Mouse (Mus musculus) CH12.LX (cell line): Measurements from ENCODE around the gene Adgrl3. TPM values are rescaled to one million over a fixed set of nuclear protein-coding genes. Genes with fewer than 3 reads are reported as not detected.

ENCODE experiments used
- DNase-seq: peaks from one replicate; pipeline ENCODE4 v3.0.0-alpha.2; 2013; ENCODE audit errors: extremely low read depth
- H3K27ac ChIP-seq: 2 replicates; pipeline ENCODE4 v1.5.1; 2012; ENCODE audit warnings: low read depth, mild to moderate bottlenecking, control low read depth, moderate library complexity; ENCODE audit not compliant: insufficient read depth
- H3K27me3 ChIP-seq: replicated peaks from 2 replicates; pipeline ENCODE3; 2012; ENCODE audit warnings: inconsistent platforms
- H3K36me3 ChIP-seq, 2 experiments: replicated peaks in 1 of 2; 2 replicates each; pipeline versions ENCODE3 to v1.6.1; 2012; ENCODE audit warnings: inconsistent platforms in 1 of 2, low read length in 1 of 2, mild to moderate bottlenecking in 1 of 2, mixed read lengths in 1 of 2, moderate library complexity in 1 of 2; ENCODE audit not compliant: control insufficient read depth in 1 of 2, insufficient read depth in 1 of 2
- H3K4me1 ChIP-seq, 2 experiments: 2 replicates each; pipeline ENCODE4 v1.6.1; 2012; ENCODE audit warnings: inconsistent platforms in 1 of 2, moderate library complexity in 1 of 2; ENCODE audit not compliant: insufficient read depth in 2 of 2, control insufficient read depth in 1 of 2
- H3K4me2 ChIP-seq: 2 replicates; pipeline ENCODE4 v1.6.1; 2012; ENCODE audit warnings: low read depth, mild to moderate bottlenecking, control low read depth; ENCODE audit not compliant: poor library complexity, insufficient read depth, severe bottlenecking
- H3K4me3 ChIP-seq, 3 experiments: fragments of 150-350 bp in 1 of 3; sonication (generic) in 1 of 3; replicated peaks in 1 of 3; 2 replicates each; pipeline versions ENCODE3 to v1.5.1; 2011 to 2012; ENCODE audit warnings: low read depth in 2 of 3, low read length in 2 of 3, mild to moderate bottlenecking in 2 of 3, moderate library complexity in 2 of 3, control low read depth in 1 of 3, improper control_type of control experiment in 1 of 3, inconsistent platforms in 1 of 3, mixed read lengths in 1 of 3; ENCODE audit not compliant: poor library complexity in 1 of 3
- H3K79me2 ChIP-seq: replicated peaks from 2 replicates; pipeline ENCODE4 v1.6.1; 2012; ENCODE audit warnings: mild to moderate bottlenecking, moderate library complexity; ENCODE audit not compliant: control insufficient read depth, poor library complexity, insufficient read depth, severe bottlenecking; ENCODE audit errors: extremely low read depth
- H3K9ac ChIP-seq: 2 replicates; pipeline ENCODE4 v1.6.1; 2012; ENCODE audit warnings: low read depth, mild to moderate bottlenecking, control low read depth, moderate library complexity; ENCODE audit not compliant: insufficient read depth
- H3K9me3 ChIP-seq: replicated peaks from 2 replicates; pipeline ENCODE3; 2012; ENCODE audit warnings: low read length, inconsistent platforms, mixed read lengths
- BHLHE40 ChIP-seq: IDR thresholded peaks from 2 replicates; pipeline ENCODE4 v1.6.1; 2011; ENCODE audit warnings: mild to moderate bottlenecking, low read depth, low read length, improper control_type of control experiment
- CHD1 ChIP-seq: IDR thresholded peaks from 2 replicates; pipeline ENCODE4 v1.6.1; 2012; ENCODE audit warnings: low read depth, low read length, improper control_type of control experiment, inconsistent platforms
- CHD2 ChIP-seq: IDR thresholded peaks from 2 replicates; pipeline ENCODE4 v1.6.1; 2011; ENCODE audit warnings: low read length, improper control_type of control experiment
- EP300 ChIP-seq: IDR thresholded peaks from 2 replicates; pipeline ENCODE4 v1.6.1; 2011; ENCODE audit warnings: low read length, improper control_type of control experiment
- ETS1 ChIP-seq: conservative IDR thresholded peaks from 2 replicates; pipeline ENCODE4 v1.6.1; 2012; ENCODE audit warnings: low read depth, mild to moderate bottlenecking, inconsistent platforms, low read length, improper control_type of control experiment, moderate library complexity
- GABPA ChIP-seq: IDR thresholded peaks from 2 replicates; pipeline ENCODE4 v1.6.1; 2012; ENCODE audit warnings: low read depth, low read length, improper control_type of control experiment, inconsistent platforms; ENCODE audit not compliant: insufficient replicate concordance
- HCFC1 ChIP-seq: IDR thresholded peaks from 2 replicates; pipeline ENCODE4 v1.6.1; 2012; ENCODE audit warnings: low read depth, mild to moderate bottlenecking, inconsistent platforms, low read length, improper control_type of control experiment
- JUN ChIP-seq: IDR thresholded peaks from 2 replicates; pipeline ENCODE4 v1.6.1; 2011; ENCODE audit warnings: low read depth, mild to moderate bottlenecking, low read length, improper control_type of control experiment, moderate library complexity; ENCODE audit not compliant: insufficient read depth
- JUND ChIP-seq: conservative IDR thresholded peaks from 2 replicates; pipeline ENCODE4 v1.6.1; 2011; ENCODE audit warnings: low read depth, low read length, improper control_type of control experiment
- KAT2A ChIP-seq: IDR thresholded peaks from 2 replicates; pipeline ENCODE4 v1.6.1; 2012; ENCODE audit warnings: low read length, improper control_type of control experiment, inconsistent platforms; ENCODE audit not compliant: insufficient replicate concordance
- MAFK ChIP-seq: IDR thresholded peaks from 2 replicates; pipeline ENCODE4 v1.6.1; 2011; ENCODE audit warnings: low read length, improper control_type of control experiment; ENCODE audit not compliant: insufficient replicate concordance
- MAX ChIP-seq: IDR thresholded peaks from 2 replicates; pipeline ENCODE4 v1.6.1; 2011; ENCODE audit warnings: low read length, improper control_type of control experiment
- MEF2A ChIP-seq: IDR thresholded peaks from 2 replicates; pipeline ENCODE4 v1.6.1; 2014; ENCODE audit warnings: low read depth, mild to moderate bottlenecking, inconsistent platforms, low read length, improper control_type of control experiment, borderline replicate concordance
- MXI1 ChIP-seq: IDR thresholded peaks from 2 replicates; pipeline ENCODE4 v1.6.1; 2011; ENCODE audit warnings: mild to moderate bottlenecking, low read depth, low read length, improper control_type of control experiment
- NELFE ChIP-seq: IDR thresholded peaks from 2 replicates; pipeline ENCODE4 v1.6.1; 2011; ENCODE audit warnings: low read depth, low read length, improper control_type of control experiment
- NRF1 ChIP-seq: IDR thresholded peaks from 2 replicates; pipeline ENCODE4 v1.6.1; 2014; ENCODE audit warnings: low read depth, mild to moderate bottlenecking, inconsistent platforms, low read length, improper control_type of control experiment, moderate library complexity
- PAX5 ChIP-seq: IDR thresholded peaks from 2 replicates; pipeline ENCODE4 v1.6.1; 2012; ENCODE audit warnings: low read length, inconsistent platforms, mixed read lengths
- POLR2AphosphoS2 ChIP-seq: IDR thresholded peaks from 2 replicates; pipeline ENCODE4 v1.6.1; 2011; ENCODE audit warnings: low read depth, low read length, improper control_type of control experiment
- RAD21 ChIP-seq: IDR thresholded peaks from 2 replicates; pipeline ENCODE4 v1.6.1; 2011; ENCODE audit warnings: low read depth, mild to moderate bottlenecking, low read length, improper control_type of control experiment, moderate library complexity
- RCOR1 ChIP-seq: conservative IDR thresholded peaks from 2 replicates; pipeline ENCODE4 v1.6.1; 2012; ENCODE audit warnings: low read depth, mild to moderate bottlenecking, inconsistent platforms, low read length, improper control_type of control experiment
- SMC3 ChIP-seq: IDR thresholded peaks from 2 replicates; pipeline ENCODE4 v1.6.1; 2011; ENCODE audit warnings: low read depth, low read length, improper control_type of control experiment
- TBP ChIP-seq: conservative IDR thresholded peaks from 2 replicates; pipeline ENCODE4 v1.6.1; 2011; ENCODE audit warnings: low read depth, low read length, improper control_type of control experiment
- UBTF ChIP-seq: IDR thresholded peaks from 2 replicates; pipeline ENCODE4 v1.6.1; 2012; ENCODE audit warnings: low read depth, mild to moderate bottlenecking, inconsistent platforms, low read length, improper control_type of control experiment, moderate library complexity
- ZC3H11A ChIP-seq: IDR thresholded peaks from 2 replicates; pipeline ENCODE4 v1.6.1; 2012; ENCODE audit warnings: low read depth, mild to moderate bottlenecking, inconsistent platforms, low read length, improper control_type of control experiment
- ZKSCAN1 ChIP-seq: IDR thresholded peaks from 2 replicates; pipeline ENCODE4 v1.6.1; 2012; ENCODE audit warnings: low read depth, inconsistent platforms, low read length, improper control_type of control experiment, borderline replicate concordance
- ZNF384 ChIP-seq: IDR thresholded peaks from 2 replicates; pipeline ENCODE4 v1.6.1; 2012; ENCODE audit warnings: low read depth, low read length, improper control_type of control experiment, inconsistent platforms
- dilution Hi-C: fragments of 300-500 bp; cut with MboI; formaldehyde crosslinking; loops from 2 replicates; pipeline ENCODE4 v1.14.3; 2020; ENCODE audit warnings: low sequenced_read_pairs; ENCODE audit not compliant: extremely low pct_unique_long_range_greater_than_20kb, extremely low pct_ligation_motif_present
- in situ Hi-C: fragments of 300-500 bp; cut with MboI; formaldehyde crosslinking; loops from 3 replicates; pipeline ENCODE4 v1.14.3; 2019; ENCODE audit warnings: low sequenced_read_pairs, low pct_ligation_motif_present, low pct_unique_long_range_greater_than_20kb, mixed read lengths
- polyA plus RNA-seq: library from polyadenylated mRNA; unstranded; fragments of >175 nt; gene quantifications from 2 replicates; pipeline ENCODE4 v1.2.1, GENCODE M21; 2012; ENCODE audit warnings: low read depth; ENCODE audit not compliant: insufficient read length
- total RNA-seq, 2 experiments: library from RNA; depleted of rRNA; stranded (reverse); fragments of 300-350 nt in 1 of 2; fragments of >200 nt in 1 of 2; gene quantifications; 2 replicates each; pipeline ENCODE4 v1.2.3; 2012 to 2014

Adgrl3 gene
- total and polyA plus RNA-seq, 3 experiments: 0.13 TPM; not detected in 2

GRCm38 (mm10) chr5:81614674-81615073, 594.7 kb downstream of the Adgrl3 start:
- H3K36me3 ChIP-seq: no peaks in the 10 kb centered on the region
- no peak overlapping the region for H3K4me2 ChIP-seq
- H3K9ac ChIP-seq: no peak overlapping the region
- H3K4me1 ChIP-seq: no peaks in the 10 kb centered on the region
- H3K79me2 ChIP-seq: no peaks in the 10 kb centered on the region
- H3K27ac ChIP-seq: no peak overlapping the region
- in situ Hi-C loops: no loop called here
- H3K27me3 ChIP-seq: no peaks in the 10 kb centered on the region
- TF ChIP-seq NELFE (no peak), NRF1 (no peak), UBTF (no peak), JUN (no peak), ZNF384 (no peak), TBP (no peak), MEF2A (no peak), SMC3 (no peak), POLR2AphosphoS2 (no peak), ZC3H11A (no peak), ETS1 (no peak)
- TF ChIP-seq, all 38 proteins: peak for 0
- no peak overlapping the region for H3K4me3 ChIP-seq
- dilution Hi-C loops: no loop called here
- H3K9me3 ChIP-seq: no peaks in the 10 kb centered on the region
- no peak for DNase-seq

- Histone ChIP-seq H3K9me3 (no peaks in the 10 kb centered on the region), H3K4me3 (no peak overlapping the region), H3K27ac (no peak overlapping the region), H3K27me3 (no peaks in the 10 kb centered on the region), H3K79me2 (no peaks in the 10 kb centered on the region), H3K9ac (no peak overlapping the region), H3K36me3 (no peaks in the 10 kb centered on the region), H3K4me2 (no peak overlapping the region), H3K4me1 (no peaks in the 10 kb centered on the region)
- in situ Hi-C loops (no loop called here), dilution Hi-C loops (no loop called here)
- TF ChIP-seq CHD1 (no peak), ZKSCAN1 (no peak), KAT2A (no peak), NRF1 (no peak), PAX5 (no peak), CHD2 (no peak), EP300 (no peak), RAD21 (no peak), MAFK (no peak), TBP (no peak), JUND (no peak), MXI1 (no peak), GABPA (no peak), BHLHE40 (no peak), HCFC1 (no peak), RCOR1 (no peak), MAX (no peak), MEF2A (no peak), JUN (no peak)
- no peak for DNase-seq
These were observed 601.2 kb downstream of the Adgrl3 start for GRCm38 (mm10) chr5:81621106-81621505.
